Mouse (Mus musculus): ENCODE data around the gene Cd302.
A peak's percentile ranks its signal among the peaks of the same experiment; 100 is the strongest.

Gene Cd302

DNA sequence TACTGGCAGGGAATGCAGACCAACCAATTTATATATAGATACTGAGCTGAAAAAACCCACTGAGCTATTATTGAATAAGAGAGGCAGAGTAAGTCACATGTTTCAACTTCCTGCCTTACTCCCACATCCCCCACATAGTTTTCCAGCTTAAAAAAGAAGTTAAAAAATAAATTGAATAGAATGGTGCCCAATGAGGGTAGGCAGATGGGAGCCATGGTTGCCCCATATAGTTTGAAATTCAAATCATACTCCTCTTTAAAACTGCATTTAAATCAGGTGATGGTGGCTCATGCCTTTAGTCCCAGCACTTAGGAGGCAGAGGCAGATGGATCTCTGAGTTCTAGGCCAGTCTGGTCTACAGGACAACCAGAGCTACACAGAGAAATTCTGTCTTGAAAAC, 30.8 kb downstream of the Cd302 start:
- no peak for DNase-seq (ENCODE audit: low read depth, low spot score)

DNA sequence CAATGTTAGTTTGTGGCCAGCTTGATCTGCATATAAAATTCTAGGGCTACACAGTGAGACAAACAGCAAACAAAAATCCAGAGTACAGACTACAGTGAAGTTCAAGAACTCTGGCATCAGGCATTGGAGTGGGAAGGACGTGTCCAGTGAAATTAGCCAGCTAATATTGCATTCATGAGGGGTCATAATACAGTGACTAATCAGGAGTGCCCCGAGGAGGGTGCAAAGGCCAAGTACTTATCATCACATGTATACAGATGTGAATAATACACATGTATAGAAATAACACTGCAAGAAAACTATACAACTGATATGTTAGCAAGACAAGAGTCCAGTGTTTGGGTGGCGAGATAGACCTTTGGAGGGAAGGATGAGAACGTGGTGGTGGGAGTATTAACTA, 31.5 kb downstream of the Cd302 start:
- no peak for DNase-seq (ENCODE audit: low read depth, low spot score)

DNA sequence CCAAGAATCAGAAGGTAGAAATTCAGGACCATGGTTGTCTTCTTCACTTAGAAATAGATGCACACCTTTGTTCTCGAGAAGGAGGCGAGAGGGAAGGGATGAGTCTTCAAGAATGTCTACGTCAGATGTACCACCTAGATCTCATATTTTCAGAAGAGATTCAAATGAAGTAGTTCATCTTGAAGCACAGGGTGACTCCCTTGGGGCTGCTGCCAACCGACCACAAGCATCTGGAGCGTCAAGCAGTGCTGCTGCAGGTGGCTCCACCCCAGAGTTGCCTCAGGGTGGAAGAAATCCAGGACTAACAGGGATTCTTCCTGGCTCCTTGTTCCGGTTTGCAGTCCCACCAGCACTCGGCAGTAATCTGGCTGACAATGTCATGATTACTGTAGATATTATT, 49.8 kb downstream of the Cd302 start:
- DNase-seq (ENCODE audit: low read depth, low spot score), result no peak

GRCm38 (mm10) chr2:60233147-60233546, 51.1 kb downstream of the Cd302 start:
- no peak for DNase-seq (ENCODE audit: low read depth, low spot score)

DNA sequence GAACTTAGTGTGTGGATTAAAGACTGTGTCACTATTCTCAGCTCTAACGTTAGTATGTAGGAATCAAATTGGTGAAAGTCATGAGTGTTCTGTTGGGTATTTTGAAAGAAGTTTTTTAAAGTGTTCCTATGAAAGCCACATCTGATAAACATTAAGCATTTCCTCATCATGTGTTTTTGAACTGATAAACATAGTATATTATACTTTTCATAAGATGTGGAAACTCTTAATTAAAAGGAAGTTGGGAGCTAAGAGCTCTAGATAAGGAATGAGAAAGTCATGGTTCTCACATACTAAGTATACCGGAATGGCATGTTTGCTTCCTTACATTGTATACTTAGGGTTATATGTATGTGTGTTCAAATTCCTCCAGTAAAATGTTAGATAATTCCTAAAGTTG, 53.9 kb downstream of the Cd302 start:
- DNase-seq (ENCODE audit: low read depth, low spot score), result no peak

DNA sequence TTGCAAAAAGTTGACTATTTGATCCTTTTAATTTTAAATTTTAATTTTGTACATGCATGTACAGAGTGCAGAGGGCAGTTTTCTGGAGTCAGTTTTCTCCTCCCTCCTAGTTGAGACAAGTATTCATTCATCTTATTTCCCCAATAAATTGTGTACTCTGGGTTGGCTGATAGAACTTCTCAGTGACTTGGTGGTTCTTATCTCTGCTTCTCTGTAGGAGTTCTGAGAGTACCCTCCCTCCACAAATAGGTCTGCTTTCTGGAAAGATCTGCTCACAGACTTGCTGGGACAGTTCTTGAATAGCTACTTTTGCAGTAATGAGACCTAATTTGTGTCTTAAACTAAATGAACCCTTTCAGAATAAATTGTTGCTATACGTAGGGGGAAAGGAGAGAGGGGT, 55.8 kb downstream of the Cd302 start:
- DNase-seq (ENCODE audit: low read depth, low spot score), result no peak

DNA sequence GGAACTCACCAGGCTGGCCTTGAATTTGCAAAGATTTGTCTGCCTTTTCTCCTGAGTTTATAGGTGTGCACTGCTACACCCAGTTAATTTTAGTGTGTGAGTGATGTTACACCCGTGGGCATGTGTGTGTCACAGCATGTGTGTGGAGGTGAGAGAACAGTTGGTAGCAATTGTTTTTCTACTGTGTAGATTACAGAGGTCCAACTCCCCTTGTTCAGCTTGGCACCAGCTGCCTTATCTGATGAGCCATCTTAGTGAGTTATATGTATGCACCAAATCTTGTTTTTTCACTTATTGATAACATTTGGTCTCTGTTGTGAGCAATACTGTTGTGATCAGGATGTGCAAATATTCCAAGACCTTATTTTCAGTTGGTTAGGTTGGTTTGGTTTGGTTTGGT, 60.8 kb downstream of the Cd302 start:
- no peak for DNase-seq (ENCODE audit: low read depth, low spot score)

- no peak for DNase-seq (ENCODE audit: low read depth, low spot score)
Measured at GRCm38 (mm10) chr2:60221954-60222353, 62.3 kb downstream of the Cd302 start.

DNA sequence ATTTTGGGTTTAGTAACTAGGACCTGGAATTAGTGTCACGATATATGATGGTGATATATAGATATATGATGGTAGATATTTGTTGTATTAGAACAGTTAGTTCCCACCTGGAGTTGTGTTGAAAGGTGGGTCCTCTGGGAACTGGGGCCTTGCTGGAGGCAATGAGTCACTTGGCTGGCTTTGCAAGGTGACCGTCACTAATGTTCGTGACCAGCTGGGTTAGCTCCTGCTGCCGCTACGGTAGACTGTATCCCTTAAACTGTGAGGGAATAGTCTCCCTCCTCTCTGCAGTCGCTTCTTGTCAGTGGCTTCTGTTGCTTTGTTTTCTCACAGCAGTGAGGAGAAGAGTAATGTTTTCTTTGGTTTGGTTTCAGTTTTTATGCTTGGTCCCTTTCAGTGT, 63.1 kb downstream of the Cd302 start:
- DNase-seq (ENCODE audit: low read depth, low spot score), result no peak

DNA sequence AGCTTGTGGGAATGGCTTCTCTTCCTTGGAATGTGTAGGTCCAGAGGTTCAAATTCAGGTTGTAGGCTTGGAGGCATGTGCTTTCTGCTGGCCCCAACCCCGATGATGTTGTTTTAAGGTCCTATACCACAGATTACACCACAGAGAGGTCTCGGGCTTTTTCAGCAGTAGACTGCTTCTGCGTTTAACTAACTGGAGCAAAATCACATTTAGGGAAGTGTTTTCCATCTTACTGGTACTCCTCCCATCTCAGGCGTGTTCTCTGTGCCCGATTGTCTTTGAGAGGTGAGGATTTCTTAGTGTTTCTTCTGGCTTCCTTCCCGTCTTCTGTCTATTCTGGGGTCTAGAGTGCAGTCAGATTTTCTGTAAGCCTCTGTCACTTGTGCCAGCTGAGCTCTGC, 66.7 kb downstream of the Cd302 start:
- DNase-seq (ENCODE audit: low read depth, low spot score), result no peak

- DNase-seq (ENCODE audit: low read depth, low spot score), result no peak
Measured at GRCm38 (mm10) chr2:60216547-60217153, 67.6 kb downstream of the Cd302 start.

DNA sequence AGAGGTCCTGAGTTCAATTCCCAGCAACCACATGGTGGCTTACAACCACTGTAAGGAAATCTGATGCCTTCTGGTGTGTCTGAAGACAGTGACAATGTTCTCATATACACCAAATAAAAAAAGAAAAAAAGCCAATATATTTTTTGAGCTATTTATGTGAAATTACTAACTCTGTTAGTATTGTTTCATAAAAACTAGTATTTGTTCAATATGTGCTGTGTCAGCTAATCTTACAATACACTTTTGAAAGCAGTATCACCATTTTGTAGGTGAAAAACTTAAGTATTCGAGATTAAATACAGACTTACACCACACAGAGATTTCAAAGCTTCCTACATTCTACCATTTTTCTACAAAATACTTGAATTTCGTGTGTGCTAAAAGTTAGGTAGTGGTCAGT, 69.6 kb downstream of the Cd302 start:
- DNase-seq (ENCODE audit: low read depth, low spot score), result no peak

- DNase-seq (ENCODE audit: low read depth, low spot score), result no peak
Measured at GRCm38 (mm10) chr2:60212488-60212887, 71.8 kb downstream of the Cd302 start.

GRCm38 (mm10) chr2:60210821-60211220, 73.5 kb downstream of the Cd302 start:
- no peak for DNase-seq (ENCODE audit: low read depth, low spot score)

GRCm38 (mm10) chr2:60209703-60210651, 74.3 kb downstream of the Cd302 start, which contains the start of the genes Baz2b and March7:
Gene Baz2b (minus strand): TSS chr2:60209839.
Gene March7 (plus strand): TSS chr2:60209887.
- DNase-seq (ENCODE audit: low read depth, low spot score), result peak; percentile 83

GRCm38 (mm10) chr2:60209122-60209611, 75.1 kb downstream of the Cd302 start:
- peak; percentile 14 for DNase-seq (ENCODE audit: low read depth, low spot score)

DNA sequence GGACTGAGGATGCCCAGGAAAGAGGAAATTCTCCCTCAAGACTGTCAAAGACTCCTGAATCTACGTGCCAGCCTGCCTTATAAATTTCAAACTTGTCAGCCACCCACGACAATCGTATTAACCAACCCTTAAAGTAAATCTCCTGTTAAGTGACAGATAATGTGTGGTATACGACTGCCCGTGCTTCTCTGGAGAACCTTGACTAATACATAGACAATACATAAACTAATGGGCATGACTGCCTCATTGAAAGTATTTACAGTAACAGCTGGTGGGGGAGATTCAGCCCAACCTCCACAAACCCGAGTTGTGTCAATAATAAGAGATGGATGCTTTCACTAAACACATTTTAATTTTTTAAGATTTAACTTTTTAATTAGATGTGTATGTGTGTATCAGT, 78.5 kb downstream of the Cd302 start:
- no peak for DNase-seq (ENCODE audit: low read depth, low spot score)

GRCm38 (mm10) chr2:60204162-60204561, 80.1 kb downstream of the Cd302 start:
- DNase-seq (ENCODE audit: low read depth, low spot score), result no peak

DNA sequence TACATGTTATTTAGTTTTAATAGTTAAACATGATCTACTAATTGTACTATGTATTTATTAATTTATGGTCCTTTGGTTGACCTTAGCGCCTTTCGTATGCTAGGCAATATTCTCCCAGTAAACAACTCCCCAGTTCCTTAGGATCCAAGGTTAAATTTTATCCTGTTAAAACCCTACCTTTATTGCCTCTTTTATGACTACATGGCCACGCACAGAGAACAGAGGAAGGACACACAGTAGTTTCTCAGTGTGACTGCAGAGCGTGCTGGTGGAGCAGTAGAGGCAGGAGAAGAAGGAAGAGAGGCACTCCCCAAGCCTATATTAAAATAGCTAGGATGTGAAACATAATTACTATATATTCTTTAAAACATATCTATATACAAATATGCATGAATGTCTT, 80.6 kb downstream of the Cd302 start:
- no peak for DNase-seq (ENCODE audit: low read depth, low spot score)

- DNase-seq (ENCODE audit: low read depth, low spot score), result no peak
Measured at GRCm38 (mm10) chr2:60202900-60203530, 81.3 kb downstream of the Cd302 start.
